Mouse (Mus musculus): ENCODE data around the gene Fam221b. TPM values are rescaled to one million over a fixed set of nuclear protein-coding genes. Genes with fewer than 3 reads are reported as not detected.

Fam221b gene
- polyA plus RNA-seq (2015; fragmentation: Nextera tagmentation; extraction: Ambion mirVana): 3.4 and 4.2 TPM in 2 replicates

GRCm38 (mm10) chr4:43668782-43669427 lies at the start of gene Fam221b, which contains the start of gene Tmem8b:
Gene Fam221b (minus strand): TSS chr4:43669145.
Gene Tmem8b (plus strand): TSS chr4:43668971.
- H3K4me1 ChIP-seq: peaks cover 36% of the 10 kb centered on the region
- peak within 1 kb of the TSS; percentile 90 for H3K9ac ChIP-seq
- peaks cover 19% of the 10 kb centered on the region for H3K27me3 ChIP-seq
- peak; percentile 92 for ATAC-seq (ENCODE audit: insufficient number of reproducible peaks, insufficient read depth, low FRiP score, low TSS enrichment, low read depth)
- WGBS: 1% methylated on average over 35 of the region's 41 CpGs
- H3K27ac ChIP-seq: peak within 1 kb of the TSS; percentile 55; the same call in 1 of the 2 replicates
- peak within 1 kb of the TSS; percentile 90 for H3K4me2 ChIP-seq
- peak within 1 kb of the TSS; percentile 77 for H3K4me3 ChIP-seq
- no peaks in the 10 kb centered on the region for H3K9me3 ChIP-seq
- peaks cover under 1% of the 10 kb centered on the region; the same call in 1 of the 2 replicates for H3K36me3 ChIP-seq

DNA sequence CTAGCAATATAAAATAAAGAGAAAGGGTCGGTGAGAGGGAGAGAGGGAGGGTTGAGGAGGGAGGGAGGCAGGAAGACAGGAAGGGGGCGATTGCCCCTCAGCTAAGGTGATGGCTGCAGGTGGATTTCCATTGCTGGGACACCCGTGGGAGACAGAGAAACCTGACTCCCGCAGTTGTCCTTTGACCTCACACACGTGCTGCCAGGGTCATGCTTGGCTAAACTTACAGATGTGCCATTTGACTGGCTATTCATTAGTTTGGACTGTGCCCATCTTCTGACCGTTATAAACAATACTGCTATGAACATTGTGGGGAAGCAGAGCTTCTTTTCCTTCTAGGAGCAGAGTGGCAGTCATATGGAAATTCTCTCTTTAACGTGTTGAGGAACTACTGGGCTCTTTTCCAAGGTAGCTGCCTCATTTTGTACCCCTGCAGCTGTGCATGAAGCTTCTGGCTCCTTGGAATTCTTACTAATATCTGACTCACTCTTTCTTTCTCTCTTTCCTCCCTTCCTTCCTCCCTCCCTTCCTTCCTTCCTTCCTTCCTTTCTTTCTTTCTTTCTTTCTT lies 44.8 kb upstream of the Fam221b start:
- Histone ChIP-seq H3K9me3 (no peaks in the 10 kb centered on the region), H3K27me3 (no peaks in the 10 kb centered on the region; the same call in 1 of the 2 replicates), H3K36me3 (no peaks in the 10 kb centered on the region), H3K4me2 (no peak overlapping the region), H3K4me1 (peaks cover 6% of the 10 kb centered on the region; the same call in 1 of the 2 replicates), H3K27ac (no peak overlapping the region), H3K4me3 (no peak overlapping the region), H3K9ac (no peak overlapping the region)
- ATAC-seq (ENCODE audit: insufficient number of reproducible peaks, insufficient read depth, low FRiP score, low TSS enrichment, low read depth): no peak
- 34% methylated on average over 7 of the region's 7 CpGs for WGBS

DNA sequence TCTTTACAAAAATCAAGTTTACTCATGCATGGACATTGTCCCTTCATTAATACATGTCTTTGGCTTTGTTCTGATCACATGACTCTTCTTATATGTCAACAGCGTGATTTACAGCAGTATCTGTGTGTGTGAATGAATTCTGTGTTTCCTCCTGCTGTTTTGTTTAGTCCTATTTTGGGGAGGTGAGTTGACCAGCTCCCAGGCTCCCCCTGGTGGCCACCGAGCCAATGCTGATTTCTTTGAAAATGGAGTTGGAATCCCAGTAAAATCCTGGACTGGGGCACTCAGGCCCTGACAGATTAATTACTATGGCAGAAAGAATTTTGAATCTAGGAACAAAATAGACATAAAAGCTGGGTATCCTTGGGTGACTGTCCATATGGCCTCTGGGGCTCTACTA lies 42.9 kb upstream of the Fam221b start:
- 1% methylated on average over 2 of the region's 2 CpGs for WGBS
- no peak overlapping the region for H3K9ac ChIP-seq
- ATAC-seq (ENCODE audit: insufficient number of reproducible peaks, insufficient read depth, low FRiP score, low TSS enrichment, low read depth): no peak
- no peak overlapping the region for H3K4me3 ChIP-seq
- H3K9me3 ChIP-seq: no peaks in the 10 kb centered on the region
- H3K27ac ChIP-seq: no peak overlapping the region
- no peaks in the 10 kb centered on the region for H3K36me3 ChIP-seq
- H3K4me2 ChIP-seq: no peak overlapping the region
- no peaks in the 10 kb centered on the region; the same call in 1 of the 2 replicates for H3K27me3 ChIP-seq
- peaks cover 3% of the 10 kb centered on the region; the same call in 1 of the 2 replicates for H3K4me1 ChIP-seq

DNA sequence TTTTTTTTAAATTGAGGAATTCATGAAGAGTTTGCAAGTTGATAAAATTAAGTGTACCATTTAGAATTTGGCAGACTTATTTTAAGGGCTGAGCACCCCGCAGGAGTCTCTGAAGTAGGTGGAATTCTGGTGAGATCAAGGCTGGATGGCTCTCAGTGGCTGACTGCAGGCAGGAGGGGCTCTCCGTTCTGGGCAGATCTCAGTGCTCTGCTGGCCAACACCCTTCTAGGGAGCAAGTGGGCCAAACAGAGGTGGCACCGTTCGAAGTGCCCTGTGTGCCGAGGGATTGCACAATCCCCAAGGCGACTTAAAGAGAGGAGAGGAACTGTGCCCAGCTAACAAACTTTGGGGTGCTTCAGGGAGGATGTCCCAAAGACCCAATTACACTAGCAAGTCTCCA lies 40.9 kb upstream of the Fam221b start, which contains the start of gene Olfr71:
Gene Olfr71, minus strand, starts transcription at position 387 of the 400 bp plus-strand sequence.
- no peaks in the 10 kb centered on the region for H3K36me3 ChIP-seq
- no peak within 1 kb of the TSS for H3K4me2 ChIP-seq
- no peak within 1 kb of the TSS for H3K27ac ChIP-seq
- peaks cover 3% of the 10 kb centered on the region; the same call in 1 of the 2 replicates for H3K4me1 ChIP-seq
- H3K27me3 ChIP-seq: no peaks in the 10 kb centered on the region; the same call in 1 of the 2 replicates
- no peak within 1 kb of the TSS for H3K4me3 ChIP-seq
- no peak within 1 kb of the TSS for H3K9ac ChIP-seq
- 72% methylated on average over 6 of the region's 6 CpGs for WGBS
- H3K9me3 ChIP-seq: no peaks in the 10 kb centered on the region
- no peak for ATAC-seq (ENCODE audit: insufficient number of reproducible peaks, insufficient read depth, low FRiP score, low TSS enrichment, low read depth)

GRCm38 (mm10) chr4:43705991-43706390 lies 37.0 kb upstream of the Fam221b start:
- Histone ChIP-seq H3K27ac (no peak overlapping the region), H3K4me3 (no peak overlapping the region), H3K27me3 (no peaks in the 10 kb centered on the region), H3K9me3 (no peaks in the 10 kb centered on the region), H3K36me3 (no peaks in the 10 kb centered on the region), H3K4me1 (no peaks in the 10 kb centered on the region), H3K9ac (no peak overlapping the region), H3K4me2 (no peak overlapping the region)
- no peak for ATAC-seq (ENCODE audit: insufficient number of reproducible peaks, insufficient read depth, low FRiP score, low TSS enrichment, low read depth)
- 81% methylated on average over 13 of the region's 13 CpGs for WGBS

DNA sequence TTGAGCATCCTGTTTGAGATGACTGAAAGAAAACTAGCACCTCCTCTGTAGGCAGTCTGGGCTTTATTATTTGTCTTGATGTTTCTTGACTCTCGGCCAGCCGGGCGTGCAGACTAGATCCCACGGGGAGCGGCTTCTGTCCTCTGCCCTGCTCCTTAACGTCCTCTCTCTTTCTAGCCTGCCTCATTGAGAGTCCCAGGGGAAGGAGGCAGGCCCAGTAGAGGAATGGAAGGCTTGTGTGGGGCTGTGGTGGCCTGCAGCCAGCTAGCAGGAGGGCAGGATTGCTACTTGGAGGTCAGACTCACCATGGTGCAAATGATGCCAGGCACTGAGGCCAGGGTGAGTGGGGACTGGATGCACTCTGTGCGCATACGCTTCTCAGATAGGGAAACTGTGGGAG lies 34.9 kb upstream of the Fam221b start:
- ATAC-seq (ENCODE audit: insufficient number of reproducible peaks, insufficient read depth, low FRiP score, low TSS enrichment, low read depth): no peak
- Histone ChIP-seq H3K27ac (no peak overlapping the region), H3K4me2 (no peak overlapping the region), H3K36me3 (no peaks in the 10 kb centered on the region), H3K4me1 (no peaks in the 10 kb centered on the region), H3K4me3 (no peak overlapping the region), H3K9me3 (no peaks in the 10 kb centered on the region), H3K27me3 (no peaks in the 10 kb centered on the region), H3K9ac (no peak overlapping the region)
- WGBS: 78% methylated on average over 8 of the region's 8 CpGs

- H3K27ac ChIP-seq: no peak overlapping the region
- H3K9me3 ChIP-seq: no peaks in the 10 kb centered on the region
- no peaks in the 10 kb centered on the region for H3K27me3 ChIP-seq
- no peak overlapping the region for H3K4me3 ChIP-seq
- no peaks in the 10 kb centered on the region for H3K4me1 ChIP-seq
- H3K36me3 ChIP-seq: no peaks in the 10 kb centered on the region
- H3K9ac ChIP-seq: no peak overlapping the region
- WGBS: 75% methylated on average over 6 of the region's 6 CpGs
- no peak for ATAC-seq (ENCODE audit: insufficient number of reproducible peaks, insufficient read depth, low FRiP score, low TSS enrichment, low read depth)
- H3K4me2 ChIP-seq: no peak overlapping the region
Observed at GRCm38 (mm10) chr4:43703439-43703838, 34.5 kb upstream of the Fam221b start.

DNA sequence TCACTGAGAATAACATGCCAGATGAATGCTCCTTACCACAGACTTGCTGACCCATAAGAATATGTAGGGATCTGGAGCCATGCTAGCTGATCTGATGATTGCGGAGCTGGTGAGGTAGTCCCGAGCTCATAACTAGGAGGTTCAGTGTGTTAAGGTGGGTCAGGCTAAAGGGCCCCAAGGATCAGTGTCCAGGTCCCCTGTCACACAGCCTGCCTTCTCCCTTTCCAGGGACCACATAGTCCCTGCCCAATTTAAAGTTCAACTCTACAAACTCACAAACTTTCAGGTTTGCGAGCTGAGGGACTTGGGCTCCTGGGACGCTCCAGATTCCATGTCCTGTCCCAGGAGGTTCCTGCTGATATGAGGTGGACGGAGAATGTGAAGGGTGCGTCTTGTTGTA lies 31.8 kb upstream of the Fam221b start, which contains the start of gene Olfr70:
Gene Olfr70, minus strand, starts transcription at position 101 of the 400 bp plus-strand sequence.
- Histone ChIP-seq H3K27me3 (0 out of 2 replicates have a peak, but pooled peaks cover 4% of the 10 kb centered on the region), H3K9ac (no peak within 1 kb of the TSS), H3K4me2 (no peak within 1 kb of the TSS), H3K4me3 (no peak within 1 kb of the TSS), H3K27ac (no peak within 1 kb of the TSS), H3K36me3 (no peaks in the 10 kb centered on the region), H3K9me3 (no peaks in the 10 kb centered on the region), H3K4me1 (no peaks in the 10 kb centered on the region)
- no peak for ATAC-seq (ENCODE audit: insufficient number of reproducible peaks, insufficient read depth, low FRiP score, low TSS enrichment, low read depth)
- 86% methylated on average over 6 of the region's 6 CpGs for WGBS

DNA sequence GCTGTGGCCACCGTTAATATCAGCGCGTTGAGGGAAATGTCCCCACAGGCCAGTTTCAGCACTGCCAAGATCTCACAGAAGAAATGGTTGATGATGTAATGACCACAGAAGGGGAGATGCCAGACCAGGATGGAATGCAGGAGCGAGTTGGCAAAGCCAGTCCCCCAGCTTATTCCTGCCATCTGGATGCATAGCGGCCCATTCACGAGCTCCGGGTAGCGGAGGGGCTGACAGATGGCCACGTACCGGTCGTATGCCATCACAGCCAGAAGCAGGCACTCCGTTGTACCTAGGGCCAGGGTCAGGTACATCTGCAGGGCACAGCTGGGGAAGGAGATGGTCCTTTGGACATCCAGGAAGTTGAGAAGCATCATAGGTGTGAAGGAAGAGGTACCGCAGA lies 27.6 kb upstream of the Fam221b start:
- Histone ChIP-seq H3K27me3 (0 out of 2 replicates have a peak, but pooled peaks cover 4% of the 10 kb centered on the region), H3K36me3 (no peaks in the 10 kb centered on the region), H3K9me3 (no peaks in the 10 kb centered on the region), H3K4me2 (no peak overlapping the region), H3K4me1 (no peaks in the 10 kb centered on the region), H3K27ac (no peak overlapping the region), H3K9ac (no peak overlapping the region), H3K4me3 (no peak overlapping the region)
- WGBS: 91% methylated on average over 13 of the region's 13 CpGs
- no peak for ATAC-seq (ENCODE audit: insufficient number of reproducible peaks, insufficient read depth, low FRiP score, low TSS enrichment, low read depth)

DNA sequence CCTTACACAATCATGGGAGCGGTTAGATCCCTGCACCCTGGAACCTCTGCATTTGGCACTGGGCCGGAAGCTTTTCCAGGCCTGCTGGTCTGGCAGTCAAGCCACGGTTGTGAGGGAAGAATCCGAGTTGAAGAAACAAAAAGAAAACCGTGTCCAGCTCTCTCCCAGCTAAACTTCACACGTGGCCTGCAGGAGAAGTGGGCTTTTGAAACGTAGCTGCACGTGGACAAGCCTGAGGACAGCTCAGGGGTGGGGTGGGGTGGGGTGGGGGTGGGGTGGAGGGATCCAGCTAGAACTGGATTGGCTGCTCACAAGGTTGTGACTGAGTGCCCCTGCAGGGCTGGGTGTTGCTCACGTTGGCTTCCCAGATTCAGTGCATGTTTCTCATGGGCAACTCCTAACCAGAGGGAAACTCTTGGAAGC lies 26.3 kb upstream of the Fam221b start:
- Histone ChIP-seq H3K9me3 (no peaks in the 10 kb centered on the region), H3K4me2 (no peak overlapping the region), H3K4me1 (no peaks in the 10 kb centered on the region), H3K4me3 (no peak overlapping the region), H3K27me3 (0 out of 2 replicates have a peak, but pooled peaks cover 4% of the 10 kb centered on the region), H3K27ac (no peak overlapping the region), H3K36me3 (peaks cover 7% of the 10 kb centered on the region; the same call in 1 of the 2 replicates), H3K9ac (no peak overlapping the region)
- 33% methylated on average over 9 of the region's 9 CpGs for WGBS
- ATAC-seq (ENCODE audit: insufficient number of reproducible peaks, insufficient read depth, low FRiP score, low TSS enrichment, low read depth): no peak

DNA sequence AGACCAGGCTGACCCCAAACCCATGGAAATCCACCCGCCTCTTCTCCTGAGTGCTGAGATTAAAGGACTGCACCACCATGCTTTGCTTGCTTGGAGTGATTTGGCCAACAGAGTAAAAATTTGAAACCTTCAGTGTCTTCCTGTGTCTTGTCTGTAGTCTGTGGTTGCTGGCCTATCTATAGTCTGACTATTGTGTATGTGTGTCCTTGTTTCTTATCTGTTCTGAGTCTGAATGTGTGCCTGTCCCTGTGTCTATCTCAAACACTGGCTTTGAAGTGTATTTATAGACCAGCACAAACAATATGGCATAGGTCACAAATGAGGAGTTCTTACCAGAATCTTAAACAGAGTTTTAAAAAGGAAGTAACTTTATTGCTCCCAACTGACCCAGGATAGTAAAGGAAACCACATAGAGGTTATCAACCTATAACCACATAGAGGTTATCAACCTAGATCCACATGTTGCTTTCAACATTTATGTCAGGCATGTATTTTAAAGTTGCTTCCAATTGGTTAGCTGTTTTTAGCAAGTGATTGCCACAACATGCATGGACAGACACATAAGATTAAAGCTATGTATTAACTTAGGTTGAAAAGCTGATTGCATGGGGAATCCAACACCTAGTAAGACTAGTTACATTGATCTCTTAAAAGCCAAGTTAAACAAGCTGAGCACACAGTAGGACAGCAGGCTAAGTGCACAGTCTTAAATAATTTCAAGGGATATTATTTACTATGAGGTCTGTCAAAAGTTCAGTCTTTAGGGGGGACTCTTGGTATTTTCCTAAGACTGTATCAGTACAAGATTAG lies 25.7 kb upstream of the Fam221b start:
- ATAC-seq (ENCODE audit: insufficient number of reproducible peaks, insufficient read depth, low FRiP score, low TSS enrichment, low read depth): no peak
- H3K9me3 ChIP-seq: no peaks in the 10 kb centered on the region
- H3K27ac ChIP-seq: no peak overlapping the region
- H3K4me3 ChIP-seq: no peak overlapping the region
- H3K4me1 ChIP-seq: no peaks in the 10 kb centered on the region
- no peak overlapping the region for H3K4me2 ChIP-seq
- H3K27me3 ChIP-seq: 0 out of 2 replicates have a peak, but pooled peaks cover 4% of the 10 kb centered on the region
- no peak overlapping the region for H3K9ac ChIP-seq
- WGBS: 85% methylated on average over 1 of the region's 1 CpGs
- H3K36me3 ChIP-seq: peaks cover 13% of the 10 kb centered on the region

Data from embryonic facial prominence, embryonic 13.5 days (tissue).